Mouse (Mus musculus) ovary, adult 18-20 months (tissue): ENCODE data around the gene Lamb3.

Experiments
- DNase-seq: peaks from one replicate; pipeline ENCODE4 v3.0.0; 2022; ENCODE audit warnings: low spot score, mixed read lengths

Gene Lamb3

DNA sequence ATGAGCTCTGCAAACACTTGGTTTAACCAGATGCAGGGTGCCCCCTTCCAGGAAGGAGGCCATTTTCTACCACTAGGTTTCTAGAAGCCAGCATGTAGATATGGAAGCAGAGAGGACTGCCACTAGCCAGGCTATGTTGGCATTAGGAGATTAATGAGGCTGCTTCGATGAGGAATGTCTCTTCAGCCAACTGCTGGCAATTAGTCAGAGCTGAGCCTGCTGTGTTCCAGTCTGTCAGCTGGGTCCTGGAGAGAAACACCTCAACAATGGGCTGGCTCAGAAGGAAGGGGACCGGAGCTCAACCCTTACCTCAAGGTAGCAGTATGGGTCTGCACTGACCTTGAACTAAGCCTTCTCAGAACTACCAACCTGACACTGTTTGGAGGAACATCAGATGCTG lies 179.7 kb downstream of the Lamb3 start:
- no peak for DNase-seq

DNA sequence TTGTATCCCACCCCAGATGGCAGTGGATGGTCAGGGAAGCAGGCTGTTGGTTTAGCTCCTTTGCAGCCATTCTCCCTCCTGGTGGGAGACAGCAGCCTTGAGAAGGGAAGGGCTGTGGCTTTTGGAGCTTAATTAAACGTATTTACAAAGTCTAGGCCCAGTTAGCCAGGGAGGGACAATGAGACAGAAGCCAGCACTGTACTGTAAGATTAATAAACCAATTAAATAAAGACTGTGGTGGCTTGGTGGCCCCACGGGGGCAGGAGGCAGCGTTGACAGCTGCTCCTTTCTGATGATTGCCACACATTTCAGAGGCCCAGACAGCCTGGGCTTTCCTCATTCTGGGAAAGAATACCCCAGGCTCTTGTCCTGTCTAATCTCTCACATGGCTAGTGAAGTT lies 182.0 kb downstream of the Lamb3 start:
- no peak for DNase-seq

DNA sequence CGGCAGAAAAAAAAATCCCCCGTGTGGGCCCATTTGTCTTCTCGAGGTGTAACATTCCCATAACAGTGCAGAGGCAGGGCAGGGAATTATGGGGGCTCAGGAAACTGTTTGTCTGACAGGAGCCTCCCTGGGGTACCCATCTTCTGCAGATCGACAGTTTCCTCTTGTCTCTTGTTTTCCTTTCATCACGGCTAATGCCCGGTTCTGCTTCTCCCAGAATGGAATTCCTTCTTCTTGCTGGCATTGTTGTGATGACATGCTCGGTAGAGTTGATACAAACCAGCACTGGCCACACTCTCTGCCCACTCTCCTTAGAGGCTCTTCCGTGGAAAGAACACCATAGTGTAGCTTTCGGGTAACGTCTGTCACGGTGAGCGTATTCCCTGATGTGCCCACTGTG lies 182.5 kb downstream of the Lamb3 start:
- no peak for DNase-seq

DNA sequence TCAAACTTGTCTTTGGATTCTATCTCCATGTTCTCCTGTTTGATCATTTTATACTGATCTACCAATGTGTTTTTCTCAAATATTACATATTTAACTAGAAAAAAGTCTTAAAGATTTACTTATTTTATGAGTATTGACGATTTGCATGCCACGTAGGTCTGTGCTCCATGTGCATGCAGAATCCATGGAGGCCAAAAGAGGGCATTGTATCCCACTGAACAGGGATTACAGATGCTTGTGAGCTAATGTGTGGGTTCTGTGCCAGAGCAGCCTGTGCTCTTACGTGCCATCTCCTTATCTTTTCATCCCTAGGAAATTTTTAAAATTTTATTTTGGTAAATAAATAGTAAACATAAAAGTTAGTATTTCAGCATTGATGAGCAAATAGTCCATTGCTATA lies 184.8 kb downstream of the Lamb3 start:
- no peak for DNase-seq
